Mouse (Mus musculus) hindbrain, embryonic 13.5 days (tissue): ENCODE data around the gene Atp5f1. TPM values are rescaled to one million over a fixed set of nuclear protein-coding genes. Genes with fewer than 3 reads are reported as not detected.

Experiments used
- ATAC-seq: fragments of 200-750 bp; cut with Nextera tagmentation; 2 replicates; pipeline ENCODE4 v1.8.0; 2017; ENCODE audit warnings: moderate TSS enrichment; ENCODE audit not compliant: low FRiP score
- H3K27ac ChIP-seq: fragments of 300-500 bp; sonication (generic); 2 replicates; pipeline ENCODE4 v1.5.1; 2015; ENCODE audit warnings: inconsistent platforms, mild to moderate bottlenecking, moderate library complexity
- H3K27me3 ChIP-seq: fragments of 300-500 bp; sonication (generic); 2 replicates; pipeline ENCODE4 v1.6.1; 2015; ENCODE audit warnings: mild to moderate bottlenecking, inconsistent platforms
- H3K36me3 ChIP-seq: fragments of 300-500 bp; sonication (generic); 2 replicates; pipeline ENCODE4 v1.6.1; 2015; ENCODE audit warnings: mild to moderate bottlenecking, inconsistent platforms
- H3K4me1 ChIP-seq: fragments of 300-500 bp; sonication (generic); replicated peaks from 2 replicates; pipeline ENCODE4 v1.6.1; 2015; ENCODE audit warnings: inconsistent platforms
- H3K4me2 ChIP-seq: fragments of 300-500 bp; sonication (generic); 2 replicates; pipeline ENCODE4 v1.6.1; 2015; ENCODE audit warnings: inconsistent platforms, mild to moderate bottlenecking, moderate library complexity
- H3K4me3 ChIP-seq: fragments of 300-500 bp; sonication (generic); 2 replicates; pipeline ENCODE4 v1.5.1; 2015; ENCODE audit warnings: mild to moderate bottlenecking, inconsistent platforms
- H3K9ac ChIP-seq: fragments of 300-500 bp; sonication (generic); 2 replicates; pipeline ENCODE4 v1.6.1; 2015; ENCODE audit warnings: mild to moderate bottlenecking, inconsistent platforms
- H3K9me3 ChIP-seq: fragments of 300-500 bp; sonication (generic); 2 replicates; pipeline ENCODE4 v1.6.1; 2016; ENCODE audit warnings: inconsistent platforms
- WGBS: fragments of 180-500 bp; shearing (Covaris S2); methylation state at CpG from one replicate; pipeline ENCODE4 v1.1.7; 2015; 5-methylcytosine and 5-hydroxymethylcytosine counted together
- polyA plus RNA-seq: library from polyadenylated mRNA; unstranded; fragments of >200 nt; fragmentation: Nextera tagmentation; extraction: Ambion mirVana; gene quantifications from 2 replicates; pipeline ENCODE4 v1.2.1, GENCODE M21; 2015

Atp5f1 gene
- polyA plus RNA-seq, 1 experiment from 2014 or later, result 544 TPM

- Histone ChIP-seq H3K4me1 (peaks cover 40% of the 10 kb centered on the region), H3K4me2 (peak overlapping the region; percentile 87), H3K4me3 (peak overlapping the region; percentile 91), H3K9me3 (no peaks in the 10 kb centered on the region), H3K9ac (peak overlapping the region; percentile 96), H3K27ac (peak overlapping the region; percentile 81), H3K36me3 (peaks cover 44% of the 10 kb centered on the region), H3K27me3 (no peaks in the 10 kb centered on the region)
- ATAC-seq, result peak; percentile 83
- under 1% methylated on average over 26 of the region's 26 CpGs for WGBS
These were observed 314 bp downstream of the Atp5f1 start for GRCm38 (mm10) chr3:105959585-105959984.

- under 1% methylated on average over 52 of the region's 52 CpGs for WGBS
- H3K4me2 ChIP-seq, result peak within 1 kb of the TSS; percentile 87
- peak within 1 kb of the TSS; percentile 93 for H3K27ac ChIP-seq
- no peaks in the 10 kb centered on the region for H3K27me3 ChIP-seq
- peak within 1 kb of the TSS; percentile 97 for H3K9ac ChIP-seq
- peak; percentile 99 for ATAC-seq
- H3K9me3 ChIP-seq, result no peaks in the 10 kb centered on the region
- peaks cover 40% of the 10 kb centered on the region for H3K4me1 ChIP-seq
- H3K4me3 ChIP-seq, result peak within 1 kb of the TSS; percentile 91
- peaks cover 42% of the 10 kb centered on the region for H3K36me3 ChIP-seq
These were observed 822 bp downstream of the Atp5f1 start, which contains the start of gene Wdr77 for GRCm38 (mm10) chr3:105958974-105959580. Wdr77 (plus strand) TSS chr3:105959369.

- Histone ChIP-seq H3K4me3 (peak overlapping the region; percentile 91), H3K4me2 (peak overlapping the region; percentile 80), H3K9me3 (no peaks in the 10 kb centered on the region), H3K4me1 (peaks cover 40% of the 10 kb centered on the region), H3K36me3 (peaks cover 40% of the 10 kb centered on the region), H3K27me3 (no peaks in the 10 kb centered on the region), H3K27ac (no peak overlapping the region), H3K9ac (peak overlapping the region; percentile 97)
- WGBS, result 52% methylated on average over 5 of the region's 5 CpGs
- ATAC-seq, result no peak
These were observed 1.7 kb downstream of the Atp5f1 start for GRCm38 (mm10) chr3:105958204-105958603.

DNA sequence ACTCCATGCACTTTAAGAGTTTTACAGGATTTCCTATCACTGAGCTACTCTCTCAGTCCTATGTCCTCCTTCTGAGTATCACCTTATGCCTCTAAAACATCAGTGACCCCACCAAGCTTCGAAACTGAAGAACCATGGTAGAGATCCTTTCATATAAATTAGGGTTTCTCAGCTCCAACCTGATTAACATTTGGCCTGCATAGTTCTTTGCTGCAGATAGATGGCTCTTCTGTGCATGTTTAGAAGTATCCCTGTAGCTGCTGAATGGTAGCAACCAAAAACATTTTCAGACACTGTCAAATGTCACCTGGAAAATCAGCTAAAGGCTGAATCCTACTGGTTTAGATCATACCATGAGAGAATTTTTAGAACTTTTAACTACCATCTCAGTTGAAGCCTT is 2.7 kb downstream of the Atp5f1 start:
- Histone ChIP-seq H3K4me2 (peak overlapping the region; percentile 80), H3K36me3 (peaks cover 40% of the 10 kb centered on the region), H3K4me1 (peaks cover 40% of the 10 kb centered on the region), H3K9ac (no peak overlapping the region), H3K27me3 (no peaks in the 10 kb centered on the region), H3K4me3 (no peak overlapping the region; the same call in 1 of the 2 replicates), H3K27ac (no peak overlapping the region), H3K9me3 (no peaks in the 10 kb centered on the region)
- ATAC-seq, result no peak
- 97% methylated on average over 1 of the region's 1 CpGs for WGBS

- Histone ChIP-seq H3K36me3 (peaks cover 67% of the 10 kb centered on the region), H3K27ac (no peak overlapping the region), H3K27me3 (no peaks in the 10 kb centered on the region), H3K4me3 (no peak overlapping the region), H3K9ac (no peak overlapping the region), H3K4me2 (no peak overlapping the region), H3K9me3 (no peaks in the 10 kb centered on the region), H3K4me1 (peaks cover 1% of the 10 kb centered on the region; the same call in 1 of the 2 replicates)
- ATAC-seq, result no peak
- 95% methylated on average over 7 of the region's 7 CpGs for WGBS
These were observed 8.6 kb downstream of the Atp5f1 start for GRCm38 (mm10) chr3:105951348-105951747.

DNA sequence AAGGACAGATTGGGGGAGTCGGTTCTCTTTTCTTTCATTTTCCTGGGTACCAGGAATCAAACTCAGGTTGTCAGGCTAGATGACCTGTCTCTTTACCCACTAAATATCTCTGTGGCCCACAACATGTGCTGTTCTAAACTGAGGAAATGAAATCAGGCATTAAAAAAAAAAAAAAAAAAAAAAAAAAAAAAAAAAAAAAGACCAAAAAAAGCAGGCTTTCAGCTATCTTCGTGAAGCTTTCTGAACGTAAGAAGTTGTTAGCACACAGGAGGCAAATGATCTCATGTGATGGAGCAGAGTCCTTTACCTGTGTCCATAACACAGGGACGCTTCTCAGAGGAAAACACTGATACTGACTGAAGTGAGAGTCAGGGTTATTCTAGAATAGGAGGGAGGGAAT is 23.8 kb downstream of the Atp5f1 start:
- 96% methylated on average over 4 of the region's 4 CpGs for WGBS
- no peak overlapping the region for H3K4me2 ChIP-seq
- no peaks in the 10 kb centered on the region for H3K27me3 ChIP-seq
- peaks cover 27% of the 10 kb centered on the region for H3K36me3 ChIP-seq
- no peaks in the 10 kb centered on the region for H3K9me3 ChIP-seq
- H3K27ac ChIP-seq, result no peak overlapping the region
- no peak overlapping the region for H3K4me3 ChIP-seq
- ATAC-seq, result no peak
- H3K9ac ChIP-seq, result no peak overlapping the region
- H3K4me1 ChIP-seq, result no peaks in the 10 kb centered on the region

DNA sequence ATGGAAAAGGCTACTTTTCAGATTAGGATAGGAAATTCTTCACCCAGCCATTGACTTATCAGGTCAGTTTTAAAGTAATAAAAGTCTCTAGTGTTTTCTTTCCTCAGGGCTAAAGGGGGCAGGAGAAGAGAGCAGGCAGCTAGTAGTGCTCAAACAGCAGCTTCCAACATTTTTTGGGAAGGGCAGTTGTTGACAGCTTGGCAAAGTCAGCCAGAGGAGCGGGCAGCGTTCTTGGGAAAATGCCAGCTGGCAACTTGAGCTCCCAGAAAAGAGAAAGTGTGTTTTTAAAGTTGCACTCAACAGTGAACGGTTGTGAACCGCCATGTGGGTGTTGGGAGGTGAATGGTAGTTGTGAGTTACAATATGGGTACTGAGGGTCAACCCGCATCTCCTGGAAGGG is 24.9 kb downstream of the Atp5f1 start:
- Histone ChIP-seq H3K27me3 (no peaks in the 10 kb centered on the region), H3K27ac (no peak overlapping the region), H3K4me1 (no peaks in the 10 kb centered on the region), H3K9me3 (no peaks in the 10 kb centered on the region), H3K4me2 (no peak overlapping the region), H3K4me3 (no peak overlapping the region), H3K9ac (no peak overlapping the region), H3K36me3 (peaks cover 17% of the 10 kb centered on the region)
- ATAC-seq, result no peak
- 86% methylated on average over 5 of the region's 5 CpGs for WGBS

- no peak for ATAC-seq
- no peak overlapping the region for H3K4me3 ChIP-seq
- WGBS, result 96% methylated on average over 6 of the region's 6 CpGs
- H3K4me1 ChIP-seq, result no peaks in the 10 kb centered on the region
- H3K36me3 ChIP-seq, result peaks cover 14% of the 10 kb centered on the region
- no peak overlapping the region for H3K4me2 ChIP-seq
- no peaks in the 10 kb centered on the region for H3K9me3 ChIP-seq
- H3K9ac ChIP-seq, result no peak overlapping the region
- no peaks in the 10 kb centered on the region for H3K27me3 ChIP-seq
- H3K27ac ChIP-seq, result no peak overlapping the region
These were observed 26.0 kb downstream of the Atp5f1 start for GRCm38 (mm10) chr3:105933926-105934325.

- WGBS, result 90% methylated on average over 8 of the region's 8 CpGs
- no peak for ATAC-seq
- Histone ChIP-seq H3K9ac (no peak within 1 kb of the TSS), H3K27ac (no peak within 1 kb of the TSS), H3K4me1 (no peaks in the 10 kb centered on the region), H3K9me3 (no peaks in the 10 kb centered on the region), H3K4me2 (no peak within 1 kb of the TSS), H3K36me3 (peaks cover 8% of the 10 kb centered on the region), H3K27me3 (no peaks in the 10 kb centered on the region), H3K4me3 (no peak within 1 kb of the TSS)
These were observed 27.4 kb downstream of the Atp5f1 start, which contains the start of gene I830077J02Rik for GRCm38 (mm10) chr3:105932240-105933071. I830077J02Rik (minus strand) TSS chr3:105932664.

DNA sequence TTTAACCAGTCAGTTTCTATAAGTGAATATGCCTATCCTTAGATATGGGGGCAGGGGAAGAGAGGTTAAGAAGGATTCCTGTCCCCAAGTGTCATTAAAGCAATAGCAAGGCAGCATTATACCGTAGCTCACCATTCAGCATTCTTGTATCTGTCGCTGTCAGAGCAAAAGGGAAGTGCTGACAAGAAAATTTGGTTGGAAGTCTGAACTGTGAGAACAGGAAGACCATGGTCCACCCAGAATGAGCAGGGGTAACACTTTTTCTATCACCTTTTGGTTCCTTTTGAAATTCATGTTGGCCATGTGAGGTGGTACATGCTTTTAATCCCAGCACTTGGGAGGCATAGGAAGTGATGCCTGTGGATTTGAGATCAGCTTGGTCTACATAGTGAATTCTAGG is 28.8 kb downstream of the Atp5f1 start:
- Histone ChIP-seq H3K4me3 (no peak overlapping the region), H3K27ac (no peak overlapping the region), H3K27me3 (no peaks in the 10 kb centered on the region), H3K9ac (no peak overlapping the region), H3K4me2 (no peak overlapping the region), H3K9me3 (no peaks in the 10 kb centered on the region), H3K4me1 (no peaks in the 10 kb centered on the region), H3K36me3 (no peaks in the 10 kb centered on the region)
- ATAC-seq, result no peak
- WGBS, result 95% methylated on average over 2 of the region's 2 CpGs

DNA sequence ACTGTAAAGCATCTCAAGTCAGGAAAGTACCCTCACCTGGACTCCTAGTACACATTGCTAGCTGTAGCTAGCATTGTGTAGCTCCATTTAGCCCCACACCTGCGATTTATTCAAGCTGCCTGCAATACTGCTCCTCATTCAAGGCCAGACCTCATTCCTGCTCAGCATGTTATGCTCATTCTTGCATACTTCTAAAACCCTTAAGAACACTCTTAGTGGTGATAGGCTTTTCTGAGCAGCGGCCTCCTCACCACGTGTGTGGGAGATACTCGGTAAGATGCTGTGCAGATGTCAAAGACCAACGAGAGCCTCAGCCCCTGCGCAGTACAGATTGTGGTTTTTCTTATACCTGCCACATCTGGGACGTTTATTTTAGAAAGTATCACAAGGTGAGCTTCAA is 30.1 kb downstream of the Atp5f1 start:
- H3K9me3 ChIP-seq, result no peaks in the 10 kb centered on the region
- no peaks in the 10 kb centered on the region for H3K36me3 ChIP-seq
- H3K27me3 ChIP-seq, result no peaks in the 10 kb centered on the region
- no peak overlapping the region for H3K27ac ChIP-seq
- no peak overlapping the region for H3K4me2 ChIP-seq
- WGBS, result 89% methylated on average over 7 of the region's 7 CpGs
- H3K4me1 ChIP-seq, result no peaks in the 10 kb centered on the region
- H3K4me3 ChIP-seq, result no peak overlapping the region
- no peak overlapping the region for H3K9ac ChIP-seq
- no peak for ATAC-seq

DNA sequence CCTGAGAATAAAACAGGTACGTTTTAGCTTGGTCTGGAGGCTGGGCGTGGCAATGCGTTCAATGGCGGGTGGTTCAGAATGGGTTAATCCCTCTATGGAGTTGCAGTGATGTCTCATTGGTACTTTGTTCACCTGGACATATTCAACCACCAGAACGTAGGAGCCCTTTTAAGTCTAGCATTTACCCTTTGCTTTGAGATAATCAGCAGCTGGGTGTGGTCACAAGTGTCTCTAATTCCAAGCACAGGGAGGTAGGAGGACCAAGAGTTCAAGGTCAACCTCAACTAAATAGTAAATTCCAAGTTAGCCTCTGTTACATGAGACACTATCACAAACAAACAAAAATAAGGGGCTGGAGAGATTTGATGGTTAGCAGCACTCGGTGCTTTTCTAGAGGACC is 31.1 kb downstream of the Atp5f1 start:
- WGBS, result 92% methylated on average over 6 of the region's 6 CpGs
- Histone ChIP-seq H3K36me3 (no peaks in the 10 kb centered on the region), H3K4me1 (no peaks in the 10 kb centered on the region), H3K9me3 (no peaks in the 10 kb centered on the region), H3K4me2 (no peak overlapping the region), H3K27me3 (no peaks in the 10 kb centered on the region), H3K9ac (no peak overlapping the region), H3K27ac (no peak overlapping the region), H3K4me3 (no peak overlapping the region)
- ATAC-seq, result no peak

- H3K9me3 ChIP-seq, result no peaks in the 10 kb centered on the region
- H3K9ac ChIP-seq, result no peak overlapping the region
- no peak overlapping the region for H3K27ac ChIP-seq
- H3K36me3 ChIP-seq, result no peaks in the 10 kb centered on the region
- H3K4me3 ChIP-seq, result no peak overlapping the region
- H3K4me2 ChIP-seq, result no peak overlapping the region
- H3K4me1 ChIP-seq, result no peaks in the 10 kb centered on the region
- 86% methylated on average over 3 of the region's 3 CpGs for WGBS
- ATAC-seq, result no peak
- no peaks in the 10 kb centered on the region for H3K27me3 ChIP-seq
These were observed 31.7 kb downstream of the Atp5f1 start for GRCm38 (mm10) chr3:105928195-105928569.
